Mouse (Mus musculus): ENCODE results near the gene Clstn2. TPM values are rescaled to one million over a fixed set of nuclear protein-coding genes. Genes with fewer than 3 reads are reported as not detected.

Gene Clstn2
- total and polyA plus RNA-seq, 3 experiments = 0.05 TPM; not detected in 2

GRCm38 (mm10) chr9:98031898-98032572 lies 946 bp downstream of the Clstn2 start:
- DNase-seq (ENCODE audit: low spot score) = no peak
- TF ChIP-seq GATA2 (IDR thresholded peaks at IDR 0.05; ENCODE audit: borderline replicate concordance, low read depth, low read length) = no peak
- no peak for TF ChIP-seq CTCF (IDR thresholded peaks at IDR 0.05; ENCODE audit: low read depth, low read length)
- TF ChIP-seq POLR2AphosphoS5 (IDR thresholded peaks at IDR 0.05; ENCODE audit: insufficient replicate concordance, low read depth, low read length) = no peak
- no peak for TF ChIP-seq TAL1 (conservative IDR thresholded peaks at IDR 0.05; ENCODE audit: low read depth, low read length)
- no peak for TF ChIP-seq GATA1 (IDR thresholded peaks at IDR 0.05; ENCODE audit: borderline replicate concordance, low read length)
- no peaks in the 10 kb centered on the region for H3K4me1 ChIP-seq (ENCODE audit: insufficient read depth, low read depth, low read length)
- ATAC-seq (ENCODE audit: extremely low read depth, insufficient number of reproducible peaks, low FRiP score, poor library complexity, severe bottlenecking) = no peak
- H3K36me3 ChIP-seq (replicated peaks) = no peaks in the 10 kb centered on the region
- peaks cover 62% of the 10 kb centered on the region for H3K9me3 ChIP-seq (replicated peaks)
- no peaks in the 10 kb centered on the region for H3K27me3 ChIP-seq (ENCODE audit: insufficient read depth, low read length)
- H3K4me3 ChIP-seq (ENCODE audit: low read depth, low read length) = no peak overlapping the region

- H3K27me3 ChIP-seq (ENCODE audit: insufficient read depth, low read length) = no peaks in the 10 kb centered on the region
- no peak overlapping the region for H3K4me3 ChIP-seq (ENCODE audit: low read depth, low read length)
- ATAC-seq (ENCODE audit: extremely low read depth, insufficient number of reproducible peaks, low FRiP score, poor library complexity, severe bottlenecking) (no peak), DNase-seq (ENCODE audit: low spot score) (no peak)
- no peaks in the 10 kb centered on the region for H3K4me1 ChIP-seq (ENCODE audit: insufficient read depth, low read depth, low read length)
- no peak for TF ChIP-seq GATA1 (IDR thresholded peaks at IDR 0.05; ENCODE audit: borderline replicate concordance, low read length)
- peaks cover 65% of the 10 kb centered on the region for H3K9me3 ChIP-seq (replicated peaks)
- no peaks in the 10 kb centered on the region for H3K36me3 ChIP-seq (replicated peaks)
Measured at GRCm38 (mm10) chr9:98030715-98031114, 2.3 kb downstream of the Clstn2 start.

GRCm38 (mm10) chr9:98025548-98025947 lies 7.4 kb downstream of the Clstn2 start:
- Histone ChIP-seq H3K9me3 (replicated peaks) (peaks cover 50% of the 10 kb centered on the region), H3K4me1 (ENCODE audit: insufficient read depth, low read depth, low read length) (no peaks in the 10 kb centered on the region), H3K36me3 (replicated peaks) (no peaks in the 10 kb centered on the region), H3K27me3 (ENCODE audit: insufficient read depth, low read length) (no peaks in the 10 kb centered on the region), H3K4me3 (ENCODE audit: low read depth, low read length) (no peak overlapping the region)
- DNase-seq (ENCODE audit: low spot score) = no peak
- no peak for ATAC-seq (ENCODE audit: extremely low read depth, insufficient number of reproducible peaks, low FRiP score, poor library complexity, severe bottlenecking)
- TF ChIP-seq POLR2AphosphoS5 (IDR thresholded peaks at IDR 0.05; ENCODE audit: insufficient replicate concordance, low read depth, low read length) = no peak
- no peak for TF ChIP-seq GATA1 (IDR thresholded peaks at IDR 0.05; ENCODE audit: borderline replicate concordance, low read length)
- TF ChIP-seq GATA2 (IDR thresholded peaks at IDR 0.05; ENCODE audit: borderline replicate concordance, low read depth, low read length) = no peak
- TF ChIP-seq CTCF (IDR thresholded peaks at IDR 0.05; ENCODE audit: low read depth, low read length) = no peak
- no peak for TF ChIP-seq TAL1 (conservative IDR thresholded peaks at IDR 0.05; ENCODE audit: low read depth, low read length)

- H3K27me3 ChIP-seq (ENCODE audit: insufficient read depth, low read length) = no peaks in the 10 kb centered on the region
- no peak for ATAC-seq (ENCODE audit: extremely low read depth, insufficient number of reproducible peaks, low FRiP score, poor library complexity, severe bottlenecking)
- H3K36me3 ChIP-seq (replicated peaks) = no peaks in the 10 kb centered on the region
- no peak for TF ChIP-seq TAL1 (conservative IDR thresholded peaks at IDR 0.05; ENCODE audit: low read depth, low read length)
- TF ChIP-seq GATA1 (IDR thresholded peaks at IDR 0.05; ENCODE audit: borderline replicate concordance, low read length) = no peak
- TF ChIP-seq CTCF (IDR thresholded peaks at IDR 0.05; ENCODE audit: low read depth, low read length) = no peak
- TF ChIP-seq POLR2AphosphoS5 (IDR thresholded peaks at IDR 0.05; ENCODE audit: insufficient replicate concordance, low read depth, low read length) = no peak
- no peak for TF ChIP-seq GATA2 (IDR thresholded peaks at IDR 0.05; ENCODE audit: borderline replicate concordance, low read depth, low read length)
- H3K4me3 ChIP-seq (ENCODE audit: low read depth, low read length) = no peak overlapping the region
- H3K4me1 ChIP-seq (ENCODE audit: insufficient read depth, low read depth, low read length) = no peaks in the 10 kb centered on the region
- H3K9me3 ChIP-seq (replicated peaks) = peaks cover 46% of the 10 kb centered on the region
- DNase-seq (ENCODE audit: low spot score) = no peak
Measured at GRCm38 (mm10) chr9:98023069-98023468, 9.9 kb downstream of the Clstn2 start.

GRCm38 (mm10) chr9:98019876-98020275 lies 13.1 kb downstream of the Clstn2 start:
- DNase-seq (ENCODE audit: low spot score) (no peak), ATAC-seq (ENCODE audit: extremely low read depth, insufficient number of reproducible peaks, low FRiP score, poor library complexity, severe bottlenecking) (no peak)
- Histone ChIP-seq H3K4me3 (ENCODE audit: low read depth, low read length) (no peak overlapping the region), H3K4me1 (ENCODE audit: insufficient read depth, low read depth, low read length) (no peaks in the 10 kb centered on the region), H3K9me3 (replicated peaks) (peaks cover 45% of the 10 kb centered on the region), H3K36me3 (replicated peaks) (no peaks in the 10 kb centered on the region), H3K27me3 (ENCODE audit: insufficient read depth, low read length) (no peaks in the 10 kb centered on the region)
- TF ChIP-seq TAL1 (conservative IDR thresholded peaks at IDR 0.05; ENCODE audit: low read depth, low read length) (no peak), GATA2 (IDR thresholded peaks at IDR 0.05; ENCODE audit: borderline replicate concordance, low read depth, low read length) (no peak), GATA1 (IDR thresholded peaks at IDR 0.05; ENCODE audit: borderline replicate concordance, low read length) (no peak), POLR2AphosphoS5 (IDR thresholded peaks at IDR 0.05; ENCODE audit: insufficient replicate concordance, low read depth, low read length) (no peak), CTCF (IDR thresholded peaks at IDR 0.05; ENCODE audit: low read depth, low read length) (no peak)

GRCm38 (mm10) chr9:98018687-98019086 lies 14.3 kb downstream of the Clstn2 start:
- no peaks in the 10 kb centered on the region for H3K36me3 ChIP-seq (replicated peaks)
- H3K4me3 ChIP-seq (ENCODE audit: low read depth, low read length) = no peak overlapping the region
- no peak for ATAC-seq (ENCODE audit: extremely low read depth, insufficient number of reproducible peaks, low FRiP score, poor library complexity, severe bottlenecking)
- TF ChIP-seq TAL1 (conservative IDR thresholded peaks at IDR 0.05; ENCODE audit: low read depth, low read length) = no peak
- no peak for TF ChIP-seq POLR2AphosphoS5 (IDR thresholded peaks at IDR 0.05; ENCODE audit: insufficient replicate concordance, low read depth, low read length)
- TF ChIP-seq CTCF (IDR thresholded peaks at IDR 0.05; ENCODE audit: low read depth, low read length) = no peak
- no peak for TF ChIP-seq GATA2 (IDR thresholded peaks at IDR 0.05; ENCODE audit: borderline replicate concordance, low read depth, low read length)
- no peak for TF ChIP-seq GATA1 (IDR thresholded peaks at IDR 0.05; ENCODE audit: borderline replicate concordance, low read length)
- no peaks in the 10 kb centered on the region for H3K27me3 ChIP-seq (ENCODE audit: insufficient read depth, low read length)
- DNase-seq (ENCODE audit: low spot score) = no peak
- peaks cover 42% of the 10 kb centered on the region for H3K9me3 ChIP-seq (replicated peaks)
- no peaks in the 10 kb centered on the region for H3K4me1 ChIP-seq (ENCODE audit: insufficient read depth, low read depth, low read length)
